Mouse (Mus musculus): ENCODE results near the gene Scgb1b11. TPM values are rescaled to one million over a fixed set of nuclear protein-coding genes. Genes with fewer than 3 reads are reported as not detected.
"Not testable (repeated sequence)": the region's sequence is repeated elsewhere in the genome, so short reads cannot be mapped to it uniquely, and the experiment has no call there.

Scgb1b11 gene
- total RNA-seq (2021), result not detected
- long read RNA-seq, experiment 1, result 0 reads
- long read RNA-seq, experiment 2, result 0 reads

DNA sequence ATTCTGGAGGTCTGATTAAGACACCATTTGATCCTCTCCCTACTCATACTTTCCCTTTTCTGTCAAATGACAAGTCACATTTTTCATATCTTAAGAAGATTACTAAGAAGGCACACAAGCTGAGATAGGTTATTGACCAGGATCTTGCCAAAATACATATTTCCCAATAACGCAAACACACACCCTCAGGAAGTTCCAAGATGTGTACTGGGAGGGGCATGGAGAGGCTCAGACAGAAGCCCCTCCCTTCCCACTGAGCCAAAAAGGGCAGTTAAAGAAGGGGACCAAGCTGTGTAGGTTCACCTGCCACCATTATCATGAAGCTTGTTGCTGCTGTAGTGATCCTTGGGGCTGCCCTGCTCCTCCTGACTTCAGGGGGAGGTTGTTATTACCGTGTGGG is at the start of gene Scgb1b11:
Gene Scgb1b11 (plus strand): TSS at position 301 of the 400 bp plus-strand sequence.
- DNase-seq (ENCODE audit: low spot score in 2 of 2), result not testable (repeated sequence)

DNA sequence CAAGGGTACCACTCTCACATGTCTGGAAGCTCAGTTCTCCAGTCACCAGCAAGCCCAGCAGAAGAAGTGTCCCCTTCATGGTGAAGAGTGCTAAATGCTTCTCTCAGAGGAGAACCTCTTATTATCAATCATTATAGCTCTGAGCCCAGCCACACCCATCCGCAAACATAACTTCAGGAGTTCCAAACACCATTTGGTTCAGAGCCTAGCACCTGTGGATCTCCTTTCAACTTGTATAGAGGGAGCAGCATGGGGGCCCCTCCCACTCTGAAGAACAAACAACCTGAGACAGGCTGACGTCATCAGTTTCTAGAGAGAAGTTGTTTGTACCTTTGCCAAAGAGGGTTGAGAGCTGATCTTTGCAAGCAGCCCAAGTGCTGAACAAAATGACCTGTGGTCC is 11.6 kb upstream of the Scgb1b11 start, which contains the start of gene Scgb2b11:
Gene Scgb2b11 (minus strand): TSS at position 101 of the 400 bp plus-strand sequence.
- not testable (repeated sequence) for DNase-seq (ENCODE audit: low spot score in 2 of 2)

Other genes starting within 250 kb of the Scgb1b11 start
- not detected for gene Scgb1b10, start 122.0 kb upstream of the Scgb1b11 start, total RNA-seq (2021)
- gene Scgb2b11, start 11.7 kb upstream of the Scgb1b11 start, total RNA-seq (2021), result not detected
- not detected for gene Scgb2b12, start 104.4 kb downstream of the Scgb1b11 start, total RNA-seq (2021)
- not detected for gene Scgb1b12, start 111.3 kb downstream of the Scgb1b11 start, total RNA-seq (2021)
- gene Scgb1b29, start 218.7 kb downstream of the Scgb1b11 start, total RNA-seq (2021), result not detected

All from layer of hippocampus, postnatal 14 days (tissue).